Mouse (Mus musculus) T-helper 2 cell (primary cell): Measurements from ENCODE around the gene Npepps.

Experiments used
- in situ Hi-C: fragments of 300-600 bp; cut with MboI, MseI; formaldehyde crosslinking; loops from one replicate; pipeline ENCODE4 v1.15.1; 2025; ENCODE audit warnings: high pct_unique_total_duplicates

The Npepps gene

GRCm38 (mm10) chr11:97187764-97188642 is 92.4 kb downstream of the Npepps start, which contains the start of gene Kpnb1:
Gene Kpnb1 (minus strand): TSS chr11:97187881.
- in situ Hi-C loops, result loop anchor here (5.0 kb wide), 1 partner anchor 129 kb away; the partner anchor contains the start of gene Mrpl45

GRCm38 (mm10) chr11:97186947-97187763 is 93.3 kb downstream of the Npepps start:
- in situ Hi-C loops, result loop anchor here (5.0 kb wide), 1 partner anchor 130 kb away; the partner anchor contains the start of gene Mrpl45

DNA sequence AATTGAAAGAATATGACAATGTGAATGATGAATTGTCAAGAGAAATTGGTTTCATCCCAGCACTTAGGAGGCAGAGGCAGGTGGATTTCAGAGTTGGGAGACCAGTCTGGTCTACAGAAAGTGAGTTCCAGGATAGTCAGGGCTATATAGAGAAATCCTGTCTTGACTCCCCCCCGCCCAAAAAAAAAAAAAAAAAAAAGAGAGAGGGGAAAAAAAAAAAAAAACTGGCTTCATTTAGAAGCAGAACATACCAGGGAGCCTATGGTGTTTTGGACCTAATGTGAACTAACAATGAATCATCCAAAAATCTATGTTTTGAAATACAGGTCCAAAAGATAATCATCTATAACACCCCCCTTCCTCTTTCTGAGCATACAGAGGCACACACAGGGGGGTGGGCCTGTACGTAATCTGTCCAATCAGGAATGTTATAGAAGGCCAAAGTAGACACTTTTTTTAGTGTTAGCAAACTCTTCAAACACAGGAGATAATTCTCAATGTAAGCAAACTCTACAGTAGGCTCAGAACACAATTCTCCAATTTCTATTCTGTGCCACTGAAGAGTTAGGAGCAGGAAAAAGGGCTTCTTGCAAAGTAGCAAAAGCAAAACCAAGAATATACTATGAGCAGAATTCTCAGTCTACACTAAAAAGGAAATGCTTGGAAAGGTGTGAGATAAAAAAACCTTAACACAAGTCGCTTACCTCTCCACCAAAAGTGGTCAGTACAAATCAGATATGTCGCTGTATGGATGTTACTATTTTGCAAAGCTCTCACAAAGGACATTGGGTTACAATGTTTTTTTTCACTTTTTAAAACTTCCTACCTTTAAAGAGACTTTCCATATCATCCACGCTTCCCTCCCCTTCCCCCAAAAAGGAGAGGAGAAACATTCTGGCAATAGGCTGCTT is 94.5 kb downstream of the Npepps start:
- in situ Hi-C loops, result loop anchor here (5.0 kb wide), 1 partner anchor 131 kb away; the partner anchor contains the start of gene Mrpl45

DNA sequence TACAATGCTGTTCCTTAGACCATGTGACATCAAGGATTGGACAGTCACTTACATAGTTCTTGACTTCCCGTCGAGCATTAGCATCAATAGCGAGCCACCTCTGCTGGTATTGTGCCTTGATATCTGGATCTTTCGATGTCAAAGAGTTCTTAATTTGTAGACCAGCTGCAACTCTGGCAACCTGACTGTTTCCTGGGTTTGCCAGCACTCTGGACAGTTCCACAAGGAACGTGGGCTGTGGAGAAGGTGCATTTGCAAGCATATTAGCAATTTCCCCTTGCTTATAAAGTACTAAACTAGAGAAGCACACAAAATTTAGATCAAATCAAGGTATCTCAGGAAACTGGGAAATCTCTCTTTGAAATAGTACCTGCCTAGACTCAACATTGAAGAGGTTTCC is 95.6 kb downstream of the Npepps start:
- in situ Hi-C loops, result loop anchor here (5.0 kb wide), 1 partner anchor 132 kb away; the partner anchor contains the start of gene Mrpl45

- in situ Hi-C loops, result no loop called here
Observed at GRCm38 (mm10) chr11:97182446-97182845, 98.0 kb downstream of the Npepps start.

- in situ Hi-C loops, result no loop called here
Observed at GRCm38 (mm10) chr11:97181061-97181460, 99.4 kb downstream of the Npepps start.

DNA sequence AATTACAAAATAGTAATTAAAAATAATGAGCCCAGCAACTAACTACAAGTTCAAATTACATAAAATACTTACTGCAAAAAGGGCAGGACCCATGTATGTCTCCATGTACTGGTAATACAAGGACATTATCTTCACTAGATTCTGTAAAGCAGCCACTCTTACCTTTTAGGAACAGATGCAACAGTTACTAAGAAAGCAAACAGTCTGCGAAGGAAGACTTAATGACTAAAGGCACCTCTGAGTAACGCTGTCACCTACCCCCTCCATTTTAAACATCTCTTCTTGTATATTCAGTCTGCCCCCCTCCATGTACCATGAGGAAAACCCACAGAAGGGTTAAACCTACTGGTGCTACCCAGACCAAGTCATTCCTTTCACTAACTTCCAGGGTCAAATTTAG is 102.2 kb downstream of the Npepps start:
- in situ Hi-C loops, result loop anchor here (10.0 kb wide), 1 partner anchor 1057 kb away; no protein-coding TSS in a partner anchor

DNA sequence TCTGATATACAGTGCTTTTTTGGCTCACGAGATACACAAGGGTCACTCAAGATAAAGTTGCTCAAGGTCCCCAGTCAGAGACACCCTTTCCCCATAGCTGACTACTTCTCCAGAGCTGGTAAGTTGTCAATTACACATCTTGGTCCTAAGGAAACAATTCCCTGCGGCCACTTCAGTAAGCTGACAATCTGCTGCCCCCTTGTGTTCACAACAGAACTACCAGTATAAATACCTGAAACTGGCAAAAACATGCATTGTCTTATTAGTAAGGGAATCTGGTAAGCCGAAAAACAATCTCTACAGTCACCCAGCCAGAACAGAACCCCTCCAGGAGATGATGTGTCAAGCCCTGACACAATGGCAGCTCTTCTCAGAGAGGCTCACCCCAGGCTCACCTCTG is 103.6 kb downstream of the Npepps start:
- in situ Hi-C loops, result loop anchor here (10.0 kb wide), 1 partner anchor 1058 kb away; no protein-coding TSS in a partner anchor

GRCm38 (mm10) chr11:97175499-97175898 is 104.9 kb downstream of the Npepps start:
- in situ Hi-C loops, result loop anchor here (10.0 kb wide), 1 partner anchor 1059 kb away; no protein-coding TSS in a partner anchor

DNA sequence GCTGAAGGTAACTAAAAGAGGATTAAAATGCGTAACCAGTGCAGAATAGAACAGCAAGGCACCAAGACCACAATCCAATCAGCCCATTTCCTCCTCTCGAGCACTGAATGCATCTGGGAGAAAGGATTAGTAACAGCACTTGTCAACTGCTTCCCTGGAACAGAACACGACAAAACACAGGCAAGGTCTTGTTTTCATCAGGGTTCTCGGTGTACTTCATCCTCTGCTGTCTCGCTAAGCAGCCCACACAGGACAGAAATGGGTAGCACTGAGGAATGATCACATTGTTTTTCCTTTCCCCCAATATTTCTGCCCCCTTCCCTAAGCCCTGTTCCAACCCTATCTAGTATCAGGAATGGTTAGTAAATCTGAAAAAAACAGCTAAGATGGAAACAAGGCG is 120.1 kb downstream of the Npepps start:
- in situ Hi-C loops, result loop anchor here (5.0 kb wide), 1 partner anchor 72 kb away; no protein-coding TSS in a partner anchor

DNA sequence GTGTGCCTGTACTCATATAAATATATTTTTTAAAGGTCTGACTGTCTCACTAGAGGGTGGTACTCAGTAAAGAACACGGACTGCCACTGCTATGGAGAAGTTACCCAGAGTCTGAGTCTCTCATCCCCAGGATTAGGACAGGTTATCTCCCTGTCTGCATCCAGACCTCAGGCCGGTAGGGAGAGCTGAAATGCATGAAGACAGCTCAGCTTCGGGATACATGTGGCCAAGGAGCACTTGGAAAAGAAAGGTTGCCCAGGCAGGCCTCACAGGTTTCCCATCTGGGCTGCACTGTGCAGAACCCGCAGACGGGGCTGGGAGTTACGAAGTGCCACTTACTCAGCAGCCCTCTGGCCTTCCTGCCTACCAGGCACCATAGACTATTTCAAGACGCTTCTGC is 123.4 kb downstream of the Npepps start:
- in situ Hi-C loops, result no loop called here
